Mouse (Mus musculus): ENCODE data around the gene Synrg. TPM values are rescaled to one million over a fixed set of nuclear protein-coding genes. Genes with fewer than 3 reads are reported as not detected.

Synrg gene
- polyA plus RNA-seq, 1 experiment from 2014 or later: 18.8 TPM

GRCm38 (mm10) chr11:84072904-84073651 is 108.8 kb downstream of the Synrg start:
- H3K4me1 ChIP-seq (ENCODE audit: control insufficient read depth, insufficient read depth, low read depth, low read length): peaks cover 4% of the 10 kb centered on the region
- H3K9ac ChIP-seq (ENCODE audit: low read depth, low read length): no peak overlapping the region
- no peak for ATAC-seq
- no peaks in the 10 kb centered on the region for H3K36me3 ChIP-seq (ENCODE audit: control insufficient read depth, insufficient read depth, low read length)
- WGBS: 59% methylated on average over 9 of the region's 9 CpGs
- no peak overlapping the region for H3K27ac ChIP-seq (ENCODE audit: low read depth, low read length)
- H3K4me2 ChIP-seq (ENCODE audit: low read length): no peak overlapping the region
- H3K27me3 ChIP-seq (replicated peaks; ENCODE audit: control insufficient read depth, insufficient read depth, low read length): peaks cover 6% of the 10 kb centered on the region; the same call in 1 of the 2 replicates
- H3K4me3 ChIP-seq (ENCODE audit: low read length): no peak overlapping the region
- no peaks in the 10 kb centered on the region for H3K9me3 ChIP-seq (ENCODE audit: control insufficient read depth, low read length)

- Histone ChIP-seq H3K4me1 (ENCODE audit: control insufficient read depth, insufficient read depth, low read depth, low read length) (peaks cover under 1% of the 10 kb centered on the region; the same call in 1 of the 2 replicates), H3K4me3 (ENCODE audit: low read length) (no peak overlapping the region), H3K36me3 (ENCODE audit: control insufficient read depth, insufficient read depth, low read length) (peaks cover 4% of the 10 kb centered on the region), H3K9me3 (ENCODE audit: control insufficient read depth, low read length) (no peaks in the 10 kb centered on the region), H3K9ac (ENCODE audit: low read depth, low read length) (no peak overlapping the region), H3K27me3 (replicated peaks; ENCODE audit: control insufficient read depth, insufficient read depth, low read length) (peaks cover 6% of the 10 kb centered on the region; the same call in 1 of the 2 replicates), H3K27ac (ENCODE audit: low read depth, low read length) (no peak overlapping the region), H3K4me2 (ENCODE audit: low read length) (no peak overlapping the region)
- ATAC-seq: no peak
- 73% methylated on average over 7 of the region's 7 CpGs for WGBS
These were observed 109.9 kb downstream of the Synrg start for GRCm38 (mm10) chr11:84073816-84074764.

- no peak for ATAC-seq
- 53% methylated on average over 2 of the region's 2 CpGs for WGBS
- no peaks in the 10 kb centered on the region for H3K4me1 ChIP-seq (ENCODE audit: control insufficient read depth, insufficient read depth, low read depth, low read length)
- no peak overlapping the region for H3K4me3 ChIP-seq (ENCODE audit: low read length)
- H3K9me3 ChIP-seq (ENCODE audit: control insufficient read depth, low read length): no peaks in the 10 kb centered on the region
- H3K4me2 ChIP-seq (ENCODE audit: low read length): no peak overlapping the region
- H3K27me3 ChIP-seq (replicated peaks; ENCODE audit: control insufficient read depth, insufficient read depth, low read length): no peaks in the 10 kb centered on the region
- H3K36me3 ChIP-seq (ENCODE audit: control insufficient read depth, insufficient read depth, low read length): peaks cover 7% of the 10 kb centered on the region
- H3K27ac ChIP-seq (ENCODE audit: low read depth, low read length): no peak overlapping the region
- H3K9ac ChIP-seq (ENCODE audit: low read depth, low read length): no peak overlapping the region
These were observed 112.8 kb downstream of the Synrg start for GRCm38 (mm10) chr11:84077008-84077407.

GRCm38 (mm10) chr11:84078601-84079000 is 114.4 kb downstream of the Synrg start:
- H3K27ac ChIP-seq (ENCODE audit: low read depth, low read length): no peak overlapping the region
- peaks cover 16% of the 10 kb centered on the region for H3K36me3 ChIP-seq (ENCODE audit: control insufficient read depth, insufficient read depth, low read length)
- no peak overlapping the region for H3K4me2 ChIP-seq (ENCODE audit: low read length)
- H3K4me3 ChIP-seq (ENCODE audit: low read length): no peak overlapping the region
- 84% methylated on average over 9 of the region's 9 CpGs for WGBS
- no peaks in the 10 kb centered on the region for H3K4me1 ChIP-seq (ENCODE audit: control insufficient read depth, insufficient read depth, low read depth, low read length)
- no peak overlapping the region for H3K9ac ChIP-seq (ENCODE audit: low read depth, low read length)
- ATAC-seq: no peak
- H3K27me3 ChIP-seq (replicated peaks; ENCODE audit: control insufficient read depth, insufficient read depth, low read length): no peaks in the 10 kb centered on the region
- H3K9me3 ChIP-seq (ENCODE audit: control insufficient read depth, low read length): no peaks in the 10 kb centered on the region

- H3K4me2 ChIP-seq (ENCODE audit: low read length): no peak overlapping the region
- no peak overlapping the region for H3K27ac ChIP-seq (ENCODE audit: low read depth, low read length)
- H3K27me3 ChIP-seq (replicated peaks; ENCODE audit: control insufficient read depth, insufficient read depth, low read length): no peaks in the 10 kb centered on the region
- no peak overlapping the region for H3K4me3 ChIP-seq (ENCODE audit: low read length)
- WGBS: 89% methylated on average over 11 of the region's 11 CpGs
- ATAC-seq: no peak
- H3K36me3 ChIP-seq (ENCODE audit: control insufficient read depth, insufficient read depth, low read length): peaks cover 16% of the 10 kb centered on the region
- no peak overlapping the region for H3K9ac ChIP-seq (ENCODE audit: low read depth, low read length)
- H3K9me3 ChIP-seq (ENCODE audit: control insufficient read depth, low read length): no peaks in the 10 kb centered on the region
- H3K4me1 ChIP-seq (ENCODE audit: control insufficient read depth, insufficient read depth, low read depth, low read length): no peaks in the 10 kb centered on the region
These were observed 115.1 kb downstream of the Synrg start for GRCm38 (mm10) chr11:84079361-84079760.

GRCm38 (mm10) chr11:84079887-84080286 is 115.7 kb downstream of the Synrg start:
- no peaks in the 10 kb centered on the region for H3K4me1 ChIP-seq (ENCODE audit: control insufficient read depth, insufficient read depth, low read depth, low read length)
- no peak overlapping the region for H3K4me2 ChIP-seq (ENCODE audit: low read length)
- ATAC-seq: no peak
- H3K27me3 ChIP-seq (replicated peaks; ENCODE audit: control insufficient read depth, insufficient read depth, low read length): no peaks in the 10 kb centered on the region
- no peak overlapping the region for H3K9ac ChIP-seq (ENCODE audit: low read depth, low read length)
- no peaks in the 10 kb centered on the region for H3K9me3 ChIP-seq (ENCODE audit: control insufficient read depth, low read length)
- no peak overlapping the region for H3K4me3 ChIP-seq (ENCODE audit: low read length)
- H3K36me3 ChIP-seq (ENCODE audit: control insufficient read depth, insufficient read depth, low read length): peaks cover 16% of the 10 kb centered on the region
- 76% methylated on average over 4 of the region's 4 CpGs for WGBS
- no peak overlapping the region for H3K27ac ChIP-seq (ENCODE audit: low read depth, low read length)

- Histone ChIP-seq H3K9me3 (ENCODE audit: control insufficient read depth, low read length) (no peaks in the 10 kb centered on the region), H3K4me2 (ENCODE audit: low read length) (no peak overlapping the region), H3K27ac (ENCODE audit: low read depth, low read length) (no peak overlapping the region), H3K27me3 (replicated peaks; ENCODE audit: control insufficient read depth, insufficient read depth, low read length) (no peaks in the 10 kb centered on the region), H3K36me3 (ENCODE audit: control insufficient read depth, insufficient read depth, low read length) (peaks cover 16% of the 10 kb centered on the region), H3K9ac (ENCODE audit: low read depth, low read length) (no peak overlapping the region), H3K4me3 (ENCODE audit: low read length) (no peak overlapping the region), H3K4me1 (ENCODE audit: control insufficient read depth, insufficient read depth, low read depth, low read length) (no peaks in the 10 kb centered on the region)
- no peak for ATAC-seq
- WGBS: 95% methylated on average over 3 of the region's 3 CpGs
These were observed 116.1 kb downstream of the Synrg start for GRCm38 (mm10) chr11:84080327-84080726.

- Histone ChIP-seq H3K9ac (ENCODE audit: low read depth, low read length) (no peak overlapping the region), H3K36me3 (ENCODE audit: control insufficient read depth, insufficient read depth, low read length) (peaks cover 19% of the 10 kb centered on the region), H3K4me1 (ENCODE audit: control insufficient read depth, insufficient read depth, low read depth, low read length) (no peaks in the 10 kb centered on the region), H3K9me3 (ENCODE audit: control insufficient read depth, low read length) (no peaks in the 10 kb centered on the region), H3K27ac (ENCODE audit: low read depth, low read length) (no peak overlapping the region), H3K4me3 (ENCODE audit: low read length) (no peak overlapping the region), H3K27me3 (replicated peaks; ENCODE audit: control insufficient read depth, insufficient read depth, low read length) (no peaks in the 10 kb centered on the region), H3K4me2 (ENCODE audit: low read length) (no peak overlapping the region)
- WGBS: 83% methylated on average over 5 of the region's 5 CpGs
- ATAC-seq: no peak
These were observed 117.7 kb downstream of the Synrg start for GRCm38 (mm10) chr11:84081901-84082300.

- Histone ChIP-seq H3K9ac (ENCODE audit: low read depth, low read length) (no peak overlapping the region), H3K27me3 (replicated peaks; ENCODE audit: control insufficient read depth, insufficient read depth, low read length) (no peaks in the 10 kb centered on the region), H3K4me2 (ENCODE audit: low read length) (no peak overlapping the region), H3K27ac (ENCODE audit: low read depth, low read length) (no peak overlapping the region), H3K9me3 (ENCODE audit: control insufficient read depth, low read length) (no peaks in the 10 kb centered on the region), H3K36me3 (ENCODE audit: control insufficient read depth, insufficient read depth, low read length) (peaks cover 11% of the 10 kb centered on the region), H3K4me3 (ENCODE audit: low read length) (no peak overlapping the region), H3K4me1 (ENCODE audit: control insufficient read depth, insufficient read depth, low read depth, low read length) (no peaks in the 10 kb centered on the region)
- WGBS: 81% methylated on average over 8 of the region's 8 CpGs
- no peak for ATAC-seq
These were observed 126.3 kb downstream of the Synrg start for GRCm38 (mm10) chr11:84090572-84090971.
